Mouse (Mus musculus) limb, embryonic 15.5 days (tissue): ENCODE results near the gene Tns1. TPM values are rescaled to one million over a fixed set of nuclear protein-coding genes. Genes with fewer than 3 reads are reported as not detected.

Experiments
- ATAC-seq: fragments of 200-750 bp; cut with Nextera tagmentation; 2 replicates; pipeline ENCODE4 v1.8.0; 2017; ENCODE audit warnings: low read depth, moderate TSS enrichment; ENCODE audit not compliant: insufficient number of reproducible peaks, low FRiP score, low TSS enrichment
- H3K27ac ChIP-seq: fragments of 300-500 bp; sonication (generic); 2 replicates; pipeline ENCODE4 v1.5.1; 2015; ENCODE audit warnings: moderate library complexity, mild to moderate bottlenecking, inconsistent platforms
- H3K27me3 ChIP-seq: fragments of 300-500 bp; sonication (generic); 2 replicates; pipeline ENCODE4 v1.6.1; 2015; ENCODE audit warnings: inconsistent platforms
- H3K36me3 ChIP-seq: fragments of 300-500 bp; sonication (generic); 2 replicates; pipeline ENCODE4 v1.6.1; 2015; ENCODE audit warnings: inconsistent platforms
- H3K4me1 ChIP-seq: fragments of 300-500 bp; sonication (generic); 2 replicates; pipeline ENCODE4 v1.6.1; 2015; ENCODE audit warnings: inconsistent platforms
- H3K4me2 ChIP-seq: fragments of 300-500 bp; sonication (generic); 2 replicates; pipeline ENCODE4 v1.6.1; 2015; ENCODE audit warnings: mild to moderate bottlenecking, inconsistent platforms
- H3K4me3 ChIP-seq: fragments of 300-500 bp; sonication (generic); 2 replicates; pipeline ENCODE4 v1.5.1; 2015; ENCODE audit warnings: mild to moderate bottlenecking, inconsistent platforms
- H3K9ac ChIP-seq: fragments of 300-500 bp; sonication (generic); 2 replicates; pipeline ENCODE4 v1.6.1; 2015; ENCODE audit warnings: inconsistent platforms
- H3K9me3 ChIP-seq: fragments of 300-500 bp; sonication (generic); 2 replicates; pipeline ENCODE4 v1.6.1; 2016; ENCODE audit warnings: inconsistent platforms
- WGBS: fragments of 180-500 bp; shearing (Covaris S2); methylation state at CpG from one replicate; pipeline ENCODE4 v1.1.7; 2015; 5-methylcytosine and 5-hydroxymethylcytosine counted together
- polyA plus RNA-seq: library from polyadenylated mRNA; unstranded; fragments of >200 nt; fragmentation: Nextera tagmentation; extraction: Ambion mirVana; gene quantifications from 2 replicates; pipeline ENCODE4 v1.2.1, GENCODE M21; 2015

Gene Tns1
- polyA plus RNA-seq, 1 experiment from 2014 or later: 59.9 TPM

GRCm38 (mm10) chr1:74016618-74017017, 107.6 kb downstream of the Tns1 start:
- ATAC-seq: no peak
- Histone ChIP-seq H3K9ac (no peak overlapping the region), H3K4me2 (no peak overlapping the region), H3K9me3 (no peaks in the 10 kb centered on the region), H3K4me1 (peaks cover 58% of the 10 kb centered on the region), H3K27ac (peak overlapping the region; percentile 24; the same call in 1 of the 2 replicates), H3K4me3 (no peak overlapping the region), H3K27me3 (no peaks in the 10 kb centered on the region), H3K36me3 (peaks cover 2% of the 10 kb centered on the region; the same call in 1 of the 2 replicates)
- WGBS: 71% methylated on average over 5 of the region's 5 CpGs

DNA sequence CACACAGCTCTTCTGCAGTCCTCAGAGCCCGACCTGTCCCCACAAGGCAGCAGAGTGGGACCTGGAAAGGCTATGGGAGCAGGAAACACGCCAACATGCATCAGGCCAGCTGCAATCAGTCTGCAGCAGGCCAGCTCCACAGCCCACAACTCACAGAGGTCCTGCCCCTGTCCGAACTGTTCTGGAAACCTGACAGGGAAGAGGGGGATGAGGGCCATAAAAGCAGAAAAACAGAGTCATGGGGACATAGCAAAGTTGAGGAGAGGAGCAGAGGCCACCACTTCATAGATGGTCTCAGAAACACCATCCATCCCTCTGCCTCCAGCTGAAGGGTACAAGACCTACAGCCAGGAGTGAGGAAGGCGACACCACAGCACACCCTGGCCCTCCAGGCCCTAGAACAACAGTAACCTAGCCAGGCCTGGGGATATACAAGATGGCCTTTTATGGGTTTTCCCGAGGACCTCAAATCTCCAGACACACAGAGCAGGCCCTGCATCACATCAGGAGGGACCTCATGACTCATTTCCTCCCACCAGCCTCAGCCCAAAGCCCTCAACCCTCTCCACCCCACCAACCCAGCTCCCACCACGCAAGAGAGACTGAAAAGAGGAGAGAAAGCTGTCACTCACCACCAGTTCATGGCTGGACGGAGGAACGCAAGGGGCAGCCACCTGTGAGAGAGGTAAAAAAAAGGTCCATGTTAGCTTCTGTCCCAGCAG, 108.6 kb downstream of the Tns1 start:
- Histone ChIP-seq H3K27me3 (no peaks in the 10 kb centered on the region), H3K4me1 (peaks cover 58% of the 10 kb centered on the region), H3K36me3 (peaks cover 2% of the 10 kb centered on the region; the same call in 1 of the 2 replicates), H3K27ac (peak overlapping the region; percentile 24; the same call in 1 of the 2 replicates), H3K9ac (no peak overlapping the region), H3K4me2 (no peak overlapping the region), H3K4me3 (no peak overlapping the region), H3K9me3 (no peaks in the 10 kb centered on the region)
- no peak for ATAC-seq
- 40% methylated on average over 8 of the region's 8 CpGs for WGBS

- no peak overlapping the region for H3K9ac ChIP-seq
Measured at GRCm38 (mm10) chr1:74014538-74015327, 109.5 kb downstream of the Tns1 start.

DNA sequence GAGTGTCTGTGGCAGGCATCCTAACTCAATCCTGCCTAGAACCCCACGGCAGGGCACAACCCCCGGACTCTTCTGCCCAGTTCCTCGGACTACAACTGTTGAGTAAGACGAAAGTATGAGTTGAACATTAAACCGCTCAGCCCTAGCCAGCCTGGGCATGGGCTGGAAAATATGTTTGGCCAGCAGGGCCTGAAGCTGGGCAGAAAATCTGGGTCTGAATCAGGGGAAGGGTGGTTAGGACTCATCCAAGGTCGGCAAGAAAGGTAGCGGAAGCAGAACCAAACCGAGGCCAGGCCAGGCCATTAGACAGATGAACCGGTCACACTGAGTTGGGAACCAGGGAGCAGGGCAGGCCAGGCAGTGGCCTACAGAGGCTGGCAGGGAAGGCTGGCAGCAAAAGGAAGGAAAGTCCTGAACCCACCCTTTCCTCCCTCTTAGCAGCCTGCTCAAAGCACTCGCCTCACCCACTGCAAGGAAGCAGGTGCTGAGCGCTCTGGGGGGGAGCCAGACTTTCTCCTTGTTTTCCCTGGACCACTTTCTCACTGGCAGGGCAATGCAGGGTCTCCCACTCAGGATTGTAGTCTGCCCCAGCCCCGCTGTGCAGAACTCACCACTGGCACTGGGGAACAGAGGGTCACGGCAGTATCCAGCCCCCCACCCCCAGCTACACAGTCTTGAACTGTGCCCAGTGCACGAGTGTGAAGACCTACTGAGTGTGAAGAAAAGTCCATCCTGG, 110.8 kb downstream of the Tns1 start:
- no peak overlapping the region; the same call in 1 of the 2 replicates for H3K27ac ChIP-seq
- 84% methylated on average over 14 of the region's 14 CpGs for WGBS
- H3K9ac ChIP-seq: no peak overlapping the region
- peaks cover 71% of the 10 kb centered on the region for H3K4me1 ChIP-seq
- ATAC-seq: no peak
- H3K9me3 ChIP-seq: no peaks in the 10 kb centered on the region
- H3K27me3 ChIP-seq: no peaks in the 10 kb centered on the region
- no peak overlapping the region for H3K4me3 ChIP-seq
- H3K4me2 ChIP-seq: no peak overlapping the region
- peaks cover 2% of the 10 kb centered on the region; the same call in 1 of the 2 replicates for H3K36me3 ChIP-seq

More at GRCm38 (mm10) chr1:74014538-74015327, 109.5 kb downstream of the Tns1 start:
- Histone ChIP-seq H3K36me3 (peaks cover 2% of the 10 kb centered on the region; the same call in 1 of the 2 replicates), H3K4me3 (no peak overlapping the region), H3K27me3 (no peaks in the 10 kb centered on the region), H3K4me2 (no peak overlapping the region), H3K9me3 (no peaks in the 10 kb centered on the region), H3K27ac (no peak overlapping the region), H3K4me1 (peaks cover 61% of the 10 kb centered on the region)
- ATAC-seq: no peak
- WGBS: 44% methylated on average over 10 of the region's 14 CpGs

DNA sequence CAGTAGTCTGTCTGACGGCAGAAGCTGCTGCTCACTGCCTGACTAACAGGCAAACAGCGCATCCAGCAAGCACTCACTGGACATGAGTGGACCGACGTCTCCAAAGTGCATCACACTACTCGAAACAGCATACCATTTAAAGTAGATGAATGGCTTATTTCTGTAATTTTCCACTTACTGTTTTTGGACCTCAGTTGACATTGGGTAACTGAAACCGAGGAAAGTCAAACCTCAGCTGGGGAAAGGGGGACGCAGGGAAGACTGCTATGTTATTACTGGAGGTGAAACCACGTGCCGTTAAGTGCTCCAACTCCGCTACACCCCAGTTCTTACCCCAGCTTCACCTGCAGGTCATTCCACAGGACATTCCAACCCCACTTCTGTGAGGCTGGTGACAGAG, 111.5 kb downstream of the Tns1 start:
- H3K9ac ChIP-seq: no peak overlapping the region
- no peak overlapping the region for H3K4me3 ChIP-seq
- H3K9me3 ChIP-seq: no peaks in the 10 kb centered on the region
- ATAC-seq: no peak
- H3K4me1 ChIP-seq: peaks cover 72% of the 10 kb centered on the region
- H3K27me3 ChIP-seq: no peaks in the 10 kb centered on the region
- no peak overlapping the region for H3K4me2 ChIP-seq
- no peak overlapping the region; the same call in 1 of the 2 replicates for H3K27ac ChIP-seq
- H3K36me3 ChIP-seq: peaks cover 2% of the 10 kb centered on the region; the same call in 1 of the 2 replicates
- WGBS: 69% methylated on average over 10 of the region's 10 CpGs

DNA sequence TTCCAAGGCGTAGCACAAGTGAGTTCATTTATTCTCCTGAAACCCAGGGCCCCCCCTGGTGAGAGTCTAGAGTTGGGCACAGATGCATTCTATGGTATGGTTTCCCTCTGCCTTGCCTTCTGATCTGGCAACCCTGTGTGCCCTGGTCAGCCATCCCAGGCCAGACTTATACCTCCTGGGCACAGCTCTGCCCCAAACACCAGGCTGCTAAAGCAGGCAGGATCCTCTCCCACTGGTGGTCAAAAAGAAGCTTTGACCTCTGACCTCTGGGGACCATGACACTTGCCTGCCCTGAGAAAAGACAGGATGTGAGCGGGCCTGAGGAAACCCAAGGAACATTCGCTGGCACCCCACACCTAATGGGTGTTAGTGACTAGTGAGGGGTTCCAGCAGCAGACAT, 114.8 kb downstream of the Tns1 start:
- H3K27me3 ChIP-seq: no peaks in the 10 kb centered on the region
- no peaks in the 10 kb centered on the region for H3K9me3 ChIP-seq
- ATAC-seq: no peak
- H3K4me3 ChIP-seq: no peak overlapping the region
- no peak overlapping the region for H3K27ac ChIP-seq
- WGBS: 78% methylated on average over 3 of the region's 3 CpGs
- peaks cover 46% of the 10 kb centered on the region for H3K4me1 ChIP-seq
- no peak overlapping the region for H3K4me2 ChIP-seq
- peaks cover 2% of the 10 kb centered on the region; the same call in 1 of the 2 replicates for H3K36me3 ChIP-seq
- no peak overlapping the region for H3K9ac ChIP-seq

DNA sequence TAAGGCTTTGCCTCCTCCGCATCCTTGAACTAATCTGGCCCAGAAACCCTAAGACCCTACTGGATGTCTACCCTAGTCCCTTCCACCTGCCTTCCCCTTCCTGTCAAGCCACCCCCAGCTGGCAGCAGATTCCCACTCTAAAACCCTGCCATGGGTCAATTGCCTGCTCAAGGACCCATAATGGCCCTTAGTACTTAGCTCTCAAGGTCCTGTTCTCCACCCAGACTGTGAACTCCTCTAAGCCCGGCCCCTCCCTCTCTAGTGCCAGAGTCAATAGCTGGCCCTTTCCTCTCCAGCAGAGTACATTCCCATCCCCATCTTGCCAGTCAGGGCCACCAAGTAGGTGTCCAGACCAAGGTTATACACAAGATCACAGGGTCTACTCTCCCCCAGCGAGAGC, 115.3 kb downstream of the Tns1 start:
- H3K27me3 ChIP-seq: no peaks in the 10 kb centered on the region
- peak overlapping the region; percentile 28; the same call in 1 of the 2 replicates for H3K27ac ChIP-seq
- peaks cover 2% of the 10 kb centered on the region; the same call in 1 of the 2 replicates for H3K36me3 ChIP-seq
- H3K9ac ChIP-seq: no peak overlapping the region
- H3K4me2 ChIP-seq: no peak overlapping the region
- WGBS: 83% methylated on average over 3 of the region's 3 CpGs
- ATAC-seq: no peak
- H3K9me3 ChIP-seq: no peaks in the 10 kb centered on the region
- no peak overlapping the region for H3K4me3 ChIP-seq
- peaks cover 42% of the 10 kb centered on the region for H3K4me1 ChIP-seq

DNA sequence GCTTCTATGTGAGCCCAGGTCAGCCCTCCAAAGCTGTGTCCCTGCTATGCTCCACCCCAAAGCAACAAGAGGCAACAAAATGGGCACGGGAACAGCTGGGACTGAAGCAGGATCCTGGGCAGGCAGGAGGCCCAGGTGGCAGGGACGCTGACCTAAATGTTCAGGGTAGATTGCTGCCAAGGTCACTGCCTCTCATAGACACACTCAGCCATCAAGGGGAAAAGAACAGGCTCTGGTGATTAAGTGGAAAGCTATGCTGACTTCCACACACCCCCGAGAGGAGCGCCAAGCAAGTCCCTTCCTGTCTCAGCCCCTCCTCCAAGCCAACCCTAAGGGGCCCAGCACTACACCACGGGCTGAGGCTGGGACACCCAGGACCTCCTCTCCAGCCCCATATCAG, 115.8 kb downstream of the Tns1 start:
- no peaks in the 10 kb centered on the region for H3K27me3 ChIP-seq

GRCm38 (mm10) chr1:74007398-74008050, 116.7 kb downstream of the Tns1 start:
- ATAC-seq: no peak
- Histone ChIP-seq H3K36me3 (peaks cover 2% of the 10 kb centered on the region; the same call in 1 of the 2 replicates), H3K4me3 (no peak overlapping the region), H3K4me2 (no peak overlapping the region), H3K9me3 (no peaks in the 10 kb centered on the region), H3K27me3 (no peaks in the 10 kb centered on the region), H3K9ac (no peak overlapping the region), H3K4me1 (peaks cover 29% of the 10 kb centered on the region), H3K27ac (peak overlapping the region; percentile 0; the same call in 1 of the 2 replicates)
- 30% methylated on average over 7 of the region's 7 CpGs for WGBS

More for the DNA sequence above, 115.8 kb downstream of the Tns1 start:
- Histone ChIP-seq H3K36me3 (peaks cover 2% of the 10 kb centered on the region; the same call in 1 of the 2 replicates), H3K4me3 (no peak overlapping the region), H3K9ac (no peak overlapping the region), H3K27ac (peak overlapping the region; percentile 28; the same call in 1 of the 2 replicates), H3K9me3 (no peaks in the 10 kb centered on the region), H3K4me2 (no peak overlapping the region), H3K4me1 (peaks cover 37% of the 10 kb centered on the region)
- 31% methylated on average over 5 of the region's 5 CpGs for WGBS
- ATAC-seq: no peak

DNA sequence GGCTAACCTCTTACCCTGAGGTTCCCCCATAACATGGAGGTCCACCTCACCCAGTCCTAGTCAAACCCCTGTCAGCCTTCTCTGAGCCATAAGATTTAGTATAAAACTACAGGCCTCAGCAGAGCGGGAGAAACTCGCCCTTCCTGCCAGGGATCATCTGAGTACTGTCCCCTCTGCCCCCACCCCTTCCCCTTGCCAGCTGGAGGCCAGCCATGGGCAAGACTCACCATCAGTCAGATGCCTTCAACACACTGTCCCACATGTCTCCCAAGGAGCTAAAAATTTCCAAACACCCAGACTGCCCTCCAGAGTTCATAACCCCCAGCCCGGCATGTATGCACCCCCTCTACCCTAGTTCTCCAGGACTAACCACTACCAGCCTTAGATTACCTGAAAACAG, 119.2 kb downstream of the Tns1 start:
- ATAC-seq: no peak
- no peak overlapping the region for H3K9ac ChIP-seq
- WGBS: 73% methylated on average over 3 of the region's 3 CpGs
- peaks cover 7% of the 10 kb centered on the region for H3K36me3 ChIP-seq
- H3K4me1 ChIP-seq: peaks cover 48% of the 10 kb centered on the region
- H3K9me3 ChIP-seq: no peaks in the 10 kb centered on the region
- H3K27ac ChIP-seq: no peak overlapping the region
- H3K27me3 ChIP-seq: no peaks in the 10 kb centered on the region
- no peak overlapping the region for H3K4me3 ChIP-seq
- H3K4me2 ChIP-seq: no peak overlapping the region

DNA sequence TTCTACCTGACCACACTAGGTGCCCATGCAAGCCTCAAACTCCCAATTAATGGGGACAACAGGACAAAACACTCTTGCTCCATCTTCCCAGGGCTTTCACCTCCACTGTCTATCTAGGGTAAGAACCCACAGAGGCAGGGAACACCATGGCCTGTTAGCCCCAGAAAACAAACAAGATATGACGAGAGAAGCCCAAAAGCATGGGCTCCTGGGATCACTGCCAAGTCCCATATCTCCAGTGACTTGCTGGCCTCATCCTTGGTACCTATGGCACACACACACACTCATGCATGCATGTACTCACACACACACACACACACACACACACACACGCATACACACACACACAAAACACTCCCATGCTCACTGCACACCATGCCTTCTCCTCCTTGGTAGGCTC, 120.5 kb downstream of the Tns1 start:
- no peak overlapping the region for H3K9ac ChIP-seq
- H3K9me3 ChIP-seq: no peaks in the 10 kb centered on the region
- H3K4me1 ChIP-seq: peaks cover 48% of the 10 kb centered on the region
- ATAC-seq: no peak
- H3K27me3 ChIP-seq: no peaks in the 10 kb centered on the region
- H3K4me2 ChIP-seq: no peak overlapping the region
- peaks cover 7% of the 10 kb centered on the region for H3K36me3 ChIP-seq
- no peak overlapping the region for H3K27ac ChIP-seq
- 64% methylated on average over 2 of the region's 2 CpGs for WGBS
- H3K4me3 ChIP-seq: no peak overlapping the region
